Mouse (Mus musculus): ENCODE measurements around the gene Tulp4. TPM values are rescaled to one million over a fixed set of nuclear protein-coding genes. Genes with fewer than 3 reads are reported as not detected.
"Not testable (repeated sequence)": the region's sequence is repeated elsewhere in the genome, so short reads cannot be mapped to it uniquely, and the experiment has no call there.

Tulp4 gene
- polyA plus RNA-seq, 1 experiment from 2014 or later, result 97.4 TPM

- H3K27me3 ChIP-seq (ENCODE audit: insufficient read depth, poor library complexity, severe bottlenecking), result no peaks in the 10 kb centered on the region
- H3K9me3 ChIP-seq, result no peaks in the 10 kb centered on the region
- peaks cover 34% of the 10 kb centered on the region for H3K36me3 ChIP-seq
- H3K27ac ChIP-seq, result no peak overlapping the region
- DNase-seq (ENCODE audit: low spot score), result no peak
- peaks cover 18% of the 10 kb centered on the region; the same call in 1 of the 2 replicates for H3K4me1 ChIP-seq
- WGBS, result 63% methylated on average over 4 of the region's 4 CpGs
- H3K4me3 ChIP-seq, result no peak overlapping the region
These were observed 92.9 kb downstream of the Tulp4 start for GRCm38 (mm10) chr17:6199166-6199565.

- WGBS, result 88% methylated on average over 14 of the region's 14 CpGs
- no peak overlapping the region for H3K27ac ChIP-seq
- H3K9me3 ChIP-seq, result no peaks in the 10 kb centered on the region
- H3K4me1 ChIP-seq, result peaks cover 18% of the 10 kb centered on the region; the same call in 1 of the 2 replicates
- peaks cover 43% of the 10 kb centered on the region for H3K36me3 ChIP-seq
- H3K4me3 ChIP-seq, result no peak overlapping the region
- no peak for DNase-seq (ENCODE audit: low spot score)
- no peaks in the 10 kb centered on the region for H3K27me3 ChIP-seq (ENCODE audit: insufficient read depth, poor library complexity, severe bottlenecking)
These were observed 95.4 kb downstream of the Tulp4 start for GRCm38 (mm10) chr17:6201522-6202250.

- 75% methylated on average over 14 of the region's 14 CpGs for WGBS
- H3K9me3 ChIP-seq, result no peaks in the 10 kb centered on the region
- peaks cover 15% of the 10 kb centered on the region; the same call in 1 of the 2 replicates for H3K4me1 ChIP-seq
- no peaks in the 10 kb centered on the region for H3K27me3 ChIP-seq (ENCODE audit: insufficient read depth, poor library complexity, severe bottlenecking)
- H3K27ac ChIP-seq, result peak overlapping the region; percentile 56; the same call in 1 of the 2 replicates
- H3K4me3 ChIP-seq, result no peak overlapping the region
- H3K36me3 ChIP-seq, result peaks cover 48% of the 10 kb centered on the region
- DNase-seq (ENCODE audit: low spot score), result no peak
These were observed 96.3 kb downstream of the Tulp4 start for GRCm38 (mm10) chr17:6202389-6203110.

- 80% methylated on average over 7 of the region's 7 CpGs for WGBS
- Histone ChIP-seq H3K27ac (peak overlapping the region; percentile 56; the same call in 1 of the 2 replicates), H3K4me1 (peaks cover 15% of the 10 kb centered on the region; the same call in 1 of the 2 replicates), H3K9me3 (no peaks in the 10 kb centered on the region), H3K4me3 (no peak overlapping the region), H3K36me3 (peaks cover 52% of the 10 kb centered on the region), H3K27me3 (ENCODE audit: insufficient read depth, poor library complexity, severe bottlenecking) (no peaks in the 10 kb centered on the region)
- DNase-seq (ENCODE audit: low spot score), result no peak
These were observed 96.9 kb downstream of the Tulp4 start for GRCm38 (mm10) chr17:6203126-6203525.

- Histone ChIP-seq H3K27me3 (ENCODE audit: insufficient read depth, poor library complexity, severe bottlenecking) (no peaks in the 10 kb centered on the region), H3K4me1 (peaks cover 15% of the 10 kb centered on the region; the same call in 1 of the 2 replicates), H3K9me3 (no peaks in the 10 kb centered on the region), H3K36me3 (peaks cover 48% of the 10 kb centered on the region), H3K4me3 (no peak overlapping the region), H3K27ac (peak overlapping the region; percentile 56; the same call in 1 of the 2 replicates)
- WGBS, result 34% methylated on average over 4 of the region's 4 CpGs
- DNase-seq (ENCODE audit: low spot score), result no peak
These were observed 97.6 kb downstream of the Tulp4 start for GRCm38 (mm10) chr17:6203795-6204194.

- Histone ChIP-seq H3K27ac (0 out of 2 replicates have a peak overlapping the region, but pooled peaks have one; percentile 4), H3K36me3 (peaks cover 56% of the 10 kb centered on the region)
These were observed 105.5 kb downstream of the Tulp4 start for GRCm38 (mm10) chr17:6211721-6212120.

GRCm38 (mm10) chr17:6215640-6216039, 109.4 kb downstream of the Tulp4 start:
- 88% methylated on average over 4 of the region's 4 CpGs for WGBS
- no peak overlapping the region for H3K4me3 ChIP-seq
- DNase-seq (ENCODE audit: low spot score), result no peak
- H3K27me3 ChIP-seq (ENCODE audit: insufficient read depth, poor library complexity, severe bottlenecking), result no peaks in the 10 kb centered on the region
- H3K36me3 ChIP-seq, result peaks cover 45% of the 10 kb centered on the region
- peaks cover 16% of the 10 kb centered on the region for H3K4me1 ChIP-seq
- no peaks in the 10 kb centered on the region for H3K9me3 ChIP-seq
- peak overlapping the region; percentile 54; the same call in 1 of the 2 replicates for H3K27ac ChIP-seq

More at GRCm38 (mm10) chr17:6211721-6212120, 105.5 kb downstream of the Tulp4 start:
- no peaks in the 10 kb centered on the region for H3K27me3 ChIP-seq (ENCODE audit: insufficient read depth, poor library complexity, severe bottlenecking)
- DNase-seq (ENCODE audit: low spot score), result no peak
- no peak overlapping the region for H3K4me3 ChIP-seq
- no peaks in the 10 kb centered on the region for H3K9me3 ChIP-seq
- WGBS, result 74% methylated on average over 1 of the region's 1 CpGs
- H3K4me1 ChIP-seq, result peaks cover 20% of the 10 kb centered on the region

GRCm38 (mm10) chr17:6216514-6216913, 110.3 kb downstream of the Tulp4 start:
- Histone ChIP-seq H3K9me3 (no peaks in the 10 kb centered on the region), H3K27me3 (ENCODE audit: insufficient read depth, poor library complexity, severe bottlenecking) (no peaks in the 10 kb centered on the region), H3K27ac (peak overlapping the region; percentile 54; the same call in 1 of the 2 replicates), H3K36me3 (peaks cover 43% of the 10 kb centered on the region), H3K4me3 (no peak overlapping the region), H3K4me1 (peaks cover 11% of the 10 kb centered on the region)
- 80% methylated on average over 10 of the region's 10 CpGs for WGBS
- DNase-seq (ENCODE audit: low spot score), result no peak

GRCm38 (mm10) chr17:6232633-6233032, 126.4 kb downstream of the Tulp4 start:
- H3K9me3 ChIP-seq; H3K36me3 ChIP-seq; DNase-seq (ENCODE audit: low spot score); H3K4me1 ChIP-seq; H3K27me3 ChIP-seq (ENCODE audit: insufficient read depth, poor library complexity, severe bottlenecking); H3K4me3 ChIP-seq; H3K27ac ChIP-seq: not testable (repeated sequence)
- WGBS, result no CpG with 5 or more reads among the region's 7 CpGs

- H3K9me3 ChIP-seq; H3K4me3 ChIP-seq; H3K27ac ChIP-seq; H3K36me3 ChIP-seq; H3K4me1 ChIP-seq; H3K27me3 ChIP-seq (ENCODE audit: insufficient read depth, poor library complexity, severe bottlenecking): not testable (repeated sequence)
- WGBS, result 91% methylated on average over 1 of the region's 1 CpGs
- DNase-seq (ENCODE audit: low spot score), result peak; percentile 3
These were observed 145.1 kb downstream of the Tulp4 start for GRCm38 (mm10) chr17:6251298-6251697.

- H3K4me3 ChIP-seq, result peak within 1 kb of the TSS; percentile 32; the same call in 1 of the 2 replicates
These were observed 150.3 kb downstream of the Tulp4 start, which contains the start of gene Tmem181a for GRCm38 (mm10) chr17:6256400-6257069. TSS of gene Tmem181a (plus strand) at chr17:6256860.

GRCm38 (mm10) chr17:6257070-6257456, 150.8 kb downstream of the Tulp4 start:
- peak overlapping the region; percentile 32; the same call in 1 of the 2 replicates for H3K4me3 ChIP-seq
- peak; percentile 11 for DNase-seq (ENCODE audit: low spot score)
- not testable (repeated sequence) for H3K27ac ChIP-seq; H3K36me3 ChIP-seq; H3K9me3 ChIP-seq; H3K4me1 ChIP-seq; H3K27me3 ChIP-seq (ENCODE audit: insufficient read depth, poor library complexity, severe bottlenecking)
- WGBS, result under 1% methylated on average over 14 of the region's 20 CpGs

More at GRCm38 (mm10) chr17:6256400-6257069, 150.3 kb downstream of the Tulp4 start, which contains the start of gene Tmem181a:
- not testable (repeated sequence) for DNase-seq (ENCODE audit: low spot score); H3K27me3 ChIP-seq (ENCODE audit: insufficient read depth, poor library complexity, severe bottlenecking); H3K27ac ChIP-seq; H3K9me3 ChIP-seq; H3K36me3 ChIP-seq; H3K4me1 ChIP-seq
- 0% methylated on average over 19 of the region's 51 CpGs for WGBS

All from heart, embryonic 10.5 days (tissue).